Mouse (Mus musculus): ENCODE results near the gene Xrn2. TPM values are rescaled to one million over a fixed set of nuclear protein-coding genes. Genes with fewer than 3 reads are reported as not detected.
A peak's percentile ranks its signal among the peaks of the same experiment; 100 is the strongest.

Gene Xrn2
- polyA plus RNA-seq, 1 experiment from 2014 or later, result 62.3 TPM

- no peaks in the 10 kb centered on the region; the same call in 1 of the 2 replicates for H3K4me1 ChIP-seq (ENCODE audit: insufficient read depth, low read depth, low read length)
- peak within 1 kb of the TSS; percentile 66 for H3K4me2 ChIP-seq (replicated peaks; ENCODE audit: low read depth, low read length)
- H3K4me3 ChIP-seq (ENCODE audit: low read depth, low read length), result peak within 1 kb of the TSS; percentile 46
- H3K9me3 ChIP-seq (ENCODE audit: low read length), result no peaks in the 10 kb centered on the region
- 1% methylated on average over 67 of the region's 82 CpGs for WGBS
- peaks cover 49% of the 10 kb centered on the region for H3K27me3 ChIP-seq (replicated peaks; ENCODE audit: insufficient read depth, low read length)
- ATAC-seq (no peak; the same call in 1 of the 2 replicates), DNase-seq (ENCODE audit: low spot score) (no peak)
- no peak within 1 kb of the TSS for H3K27ac ChIP-seq (ENCODE audit: low read length)
- H3K36me3 ChIP-seq (ENCODE audit: insufficient read depth, low read length), result no peaks in the 10 kb centered on the region
- H3K9ac ChIP-seq (replicated peaks; ENCODE audit: low read depth), result no peak within 1 kb of the TSS
- TF ChIP-seq EP300 (IDR thresholded peaks at IDR 0.05) (no peak), CTCF (IDR thresholded peaks at IDR 0.05) (no peak)
Measured at GRCm38 (mm10) chr2:147085072-147085870, 72.5 kb downstream of the Xrn2 start, which contains the start of gene Nkx2-4. TSS of gene Nkx2-4 (minus strand) at chr2:147085445.

DNA sequence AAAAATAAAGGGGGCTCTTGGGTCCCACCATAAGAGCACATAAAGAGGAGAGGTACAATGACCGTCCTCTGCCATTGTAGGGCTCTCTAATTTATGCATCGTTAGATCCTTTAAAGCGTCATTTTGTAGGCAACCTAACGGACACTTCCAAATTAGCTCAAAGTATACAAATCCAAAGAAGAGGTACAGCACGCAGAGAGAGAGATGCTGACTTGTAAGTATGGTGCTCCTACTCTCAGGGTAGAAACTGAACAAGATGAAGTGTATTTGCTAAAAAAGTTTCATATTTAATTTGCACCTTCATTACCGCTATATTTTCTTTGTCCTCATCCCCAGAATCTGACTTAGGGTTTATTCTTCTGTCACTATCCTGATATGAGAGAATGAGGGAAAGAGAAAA, 73.1 kb downstream of the Xrn2 start:
- H3K36me3 ChIP-seq (ENCODE audit: insufficient read depth, low read length), result no peaks in the 10 kb centered on the region
- no peak for DNase-seq (ENCODE audit: low spot score)
- no peak for ATAC-seq

DNA sequence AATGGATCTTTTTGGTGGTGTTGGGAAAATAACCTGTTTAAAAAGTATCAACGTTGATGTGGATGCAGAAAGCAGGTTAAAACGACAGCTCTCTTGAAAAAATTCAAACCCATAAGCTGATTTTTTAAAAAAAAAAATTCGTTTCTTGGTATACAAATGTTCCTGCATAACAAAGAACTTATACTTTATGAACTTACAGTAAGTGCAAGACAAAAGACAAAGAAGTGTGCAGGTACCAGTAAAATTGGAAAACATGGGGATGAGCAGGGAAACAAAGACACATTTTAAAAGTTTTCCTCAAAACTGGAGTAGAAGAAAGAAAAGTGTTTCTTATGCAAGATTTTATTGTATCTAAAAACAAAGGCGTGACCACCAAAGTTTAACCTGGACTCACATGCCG, 73.6 kb downstream of the Xrn2 start:
- WGBS, result 20% methylated on average over 5 of the region's 5 CpGs
- no peak overlapping the region for H3K27ac ChIP-seq (ENCODE audit: low read length)
- TF ChIP-seq EP300 (IDR thresholded peaks at IDR 0.05), result no peak
- no peak for TF ChIP-seq CTCF (IDR thresholded peaks at IDR 0.05)
- H3K4me2 ChIP-seq (replicated peaks; ENCODE audit: low read depth, low read length), result no peak overlapping the region
- no peaks in the 10 kb centered on the region; the same call in 1 of the 2 replicates for H3K4me1 ChIP-seq (ENCODE audit: insufficient read depth, low read depth, low read length)
- no peaks in the 10 kb centered on the region for H3K36me3 ChIP-seq (ENCODE audit: insufficient read depth, low read length)
- ATAC-seq (no peak), DNase-seq (ENCODE audit: low spot score) (no peak)
- H3K27me3 ChIP-seq (replicated peaks; ENCODE audit: insufficient read depth, low read length), result peaks cover 49% of the 10 kb centered on the region
- H3K9me3 ChIP-seq (ENCODE audit: low read length), result no peaks in the 10 kb centered on the region
- H3K4me3 ChIP-seq (ENCODE audit: low read depth, low read length), result no peak overlapping the region
- no peak overlapping the region for H3K9ac ChIP-seq (replicated peaks; ENCODE audit: low read depth)

More for the DNA sequence above, 73.1 kb downstream of the Xrn2 start:
- H3K27me3 ChIP-seq (replicated peaks; ENCODE audit: insufficient read depth, low read length), result peaks cover 49% of the 10 kb centered on the region
- no peaks in the 10 kb centered on the region; the same call in 1 of the 2 replicates for H3K4me1 ChIP-seq (ENCODE audit: insufficient read depth, low read depth, low read length)
- WGBS, result 8% methylated on average over 6 of the region's 6 CpGs
- H3K4me3 ChIP-seq (ENCODE audit: low read depth, low read length), result no peak overlapping the region
- no peak for TF ChIP-seq CTCF (IDR thresholded peaks at IDR 0.05)
- TF ChIP-seq EP300 (IDR thresholded peaks at IDR 0.05), result no peak
- H3K27ac ChIP-seq (ENCODE audit: low read length), result no peak overlapping the region
- no peak overlapping the region for H3K9ac ChIP-seq (replicated peaks; ENCODE audit: low read depth)
- H3K9me3 ChIP-seq (ENCODE audit: low read length), result no peaks in the 10 kb centered on the region
- no peak overlapping the region for H3K4me2 ChIP-seq (replicated peaks; ENCODE audit: low read depth, low read length)

- Histone ChIP-seq H3K4me2 (replicated peaks; ENCODE audit: low read depth, low read length) (no peak overlapping the region), H3K27ac (ENCODE audit: low read length) (no peak overlapping the region), H3K4me3 (ENCODE audit: low read depth, low read length) (no peak overlapping the region), H3K4me1 (ENCODE audit: insufficient read depth, low read depth, low read length) (no peaks in the 10 kb centered on the region), H3K9ac (replicated peaks; ENCODE audit: low read depth) (no peak overlapping the region), H3K36me3 (ENCODE audit: insufficient read depth, low read length) (no peaks in the 10 kb centered on the region), H3K9me3 (ENCODE audit: low read length) (no peaks in the 10 kb centered on the region), H3K27me3 (replicated peaks; ENCODE audit: insufficient read depth, low read length) (no peaks in the 10 kb centered on the region)
- no peak for ATAC-seq
- DNase-seq (ENCODE audit: low spot score), result no peak
- TF ChIP-seq CTCF (IDR thresholded peaks at IDR 0.05) (no peak), EP300 (IDR thresholded peaks at IDR 0.05) (no peak)
- 86% methylated on average over 1 of the region's 1 CpGs for WGBS
Measured at GRCm38 (mm10) chr2:147119736-147120135, 106.9 kb downstream of the Xrn2 start.

DNA sequence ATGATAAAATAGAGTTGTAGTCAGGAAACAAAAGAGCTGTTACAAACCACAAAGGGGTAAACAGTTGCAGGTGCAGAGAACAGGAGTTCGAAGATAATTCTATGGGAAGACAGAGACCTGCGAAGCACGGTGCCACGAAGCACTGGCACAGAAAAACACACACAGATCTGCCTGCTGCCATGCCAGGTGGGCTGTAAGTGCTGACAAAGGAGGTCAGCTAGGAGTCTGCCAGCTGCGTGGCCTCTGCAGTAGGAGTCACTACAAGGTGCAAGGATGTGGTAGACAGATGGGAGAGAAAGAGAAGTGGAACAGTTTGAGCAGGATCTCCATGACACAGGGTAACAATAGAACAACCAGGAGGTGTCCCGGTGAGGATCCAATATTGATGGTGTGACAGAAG, 114.6 kb downstream of the Xrn2 start:
- 77% methylated on average over 6 of the region's 6 CpGs for WGBS
- H3K4me3 ChIP-seq (ENCODE audit: low read depth, low read length), result no peak overlapping the region
- ATAC-seq (no peak), DNase-seq (ENCODE audit: low spot score) (no peak)
- H3K27me3 ChIP-seq (replicated peaks; ENCODE audit: insufficient read depth, low read length), result no peaks in the 10 kb centered on the region
- H3K4me2 ChIP-seq (replicated peaks; ENCODE audit: low read depth, low read length), result no peak overlapping the region
- H3K9me3 ChIP-seq (ENCODE audit: low read length), result no peaks in the 10 kb centered on the region
- no peaks in the 10 kb centered on the region for H3K4me1 ChIP-seq (ENCODE audit: insufficient read depth, low read depth, low read length)
- H3K9ac ChIP-seq (replicated peaks; ENCODE audit: low read depth), result no peak overlapping the region
- no peaks in the 10 kb centered on the region for H3K36me3 ChIP-seq (ENCODE audit: insufficient read depth, low read length)
- TF ChIP-seq EP300 (IDR thresholded peaks at IDR 0.05) (no peak), CTCF (IDR thresholded peaks at IDR 0.05) (no peak)
- H3K27ac ChIP-seq (ENCODE audit: low read length), result no peak overlapping the region

Other genes starting within 250 kb of the Xrn2 start
- gene Kiz, start 157.1 kb upstream of the Xrn2 start, polyA plus RNA-seq (2015; fragmentation: Nextera tagmentation; extraction: Ambion mirVana), result 26.6 and 30.7 TPM in 2 replicates
- not detected in 2 replicates for gene Nkx2-4, start 72.4 kb downstream of the Xrn2 start, polyA plus RNA-seq (2015; fragmentation: Nextera tagmentation; extraction: Ambion mirVana)
- gene Nkx2-2, start 181.2 kb downstream of the Xrn2 start, polyA plus RNA-seq (2015; fragmentation: Nextera tagmentation; extraction: Ambion mirVana), result not detected in 2 replicates

Data from lung, postnatal 0 days (tissue).